Mouse (Mus musculus) induced T-regulatory cell, adult 2 months (primary cell): ENCODE measurements around the gene H2al1b.

Experiments
- DNase-seq: peaks from one replicate; pipeline ENCODE4 v3.0.0-alpha.2; 2012; ENCODE audit warnings: low read depth

Gene H2al1b

DNA sequence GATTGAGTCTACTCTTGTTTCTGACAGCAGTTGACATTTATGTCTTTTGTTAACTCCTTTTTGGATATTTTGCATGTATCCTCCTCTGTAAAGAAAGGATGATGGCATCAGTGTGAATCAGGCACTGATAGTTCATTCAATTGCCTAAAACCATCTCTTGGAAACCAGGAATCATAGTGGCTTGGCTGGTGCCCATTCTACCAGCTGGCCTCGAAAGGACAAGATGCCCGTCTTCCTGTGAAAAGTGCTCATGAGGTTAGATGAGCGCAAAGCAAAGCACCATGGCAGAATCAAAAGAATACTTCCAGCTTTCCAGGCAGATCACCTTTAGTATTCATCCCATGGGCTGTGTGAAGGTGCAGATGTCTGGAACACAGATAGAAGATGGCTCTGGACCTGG lies 44.5 kb downstream of the H2al1b start:
- DNase-seq = no peak
